Mouse (Mus musculus) CD8-positive naive resting alpha-beta T cell, adult 57 days (primary cell): ENCODE measurements around the gene Gnaq. TPM values are rescaled to one million over a fixed set of nuclear protein-coding genes. Genes with fewer than 3 reads are reported as not detected.

Experiments
- total RNA-seq: library from RNA; stranded (reverse); gene quantifications from one replicate; pipeline ENCODE4 v1.2.4, GENCODE M21; 2023

The Gnaq gene
- 14.7 TPM for total RNA-seq

DNA sequence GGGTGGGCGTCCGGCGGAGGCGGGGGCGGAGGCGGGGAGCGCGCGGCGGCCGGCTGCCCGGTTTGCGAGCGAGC, at the start of gene Gnaq:
Gene Gnaq (plus strand): TSS at position 41 of the 74 bp plus-strand sequence.

GRCm38 (mm10) chr19:16435531-16436231, 303.1 kb downstream of the Gnaq start, which contains the start of gene Gna14:
TSS of gene Gna14 (plus strand) at chr19:16435762.

Other genes starting within 250 kb of the Gnaq start
- gene Psat1, start 185.5 kb upstream of the Gnaq start, total RNA-seq = 20.8 TPM
- 7.1 TPM for gene Cep78, start 147.8 kb upstream of the Gnaq start, total RNA-seq